Mouse (Mus musculus): ENCODE measurements at regions not wholly inside any gene's neighbourhood (a gene's known extent, or its start where the extent isn't known, plus 50 kb on each side); places are given as distances from the start of the nearest gene placed in this dataset.

GRCm38 (mm10) chr4:34424131-34424646 is 126.5 kb upstream of the Akirin2 start:
- H3K27ac ChIP-seq = no peak overlapping the region
- WGBS = 82% methylated on average over 2 of the region's 2 CpGs
- no peaks in the 10 kb centered on the region for H3K36me3 ChIP-seq (replicated peaks)
- H3K9me3 ChIP-seq = no peaks in the 10 kb centered on the region
- no peak overlapping the region for H3K4me3 ChIP-seq
- DNase-seq (ENCODE audit: extremely low spot score, low spot score) = no peak
- H3K4me1 ChIP-seq = no peaks in the 10 kb centered on the region
- no peaks in the 10 kb centered on the region for H3K27me3 ChIP-seq (ENCODE audit: poor library complexity, severe bottlenecking)

DNA sequence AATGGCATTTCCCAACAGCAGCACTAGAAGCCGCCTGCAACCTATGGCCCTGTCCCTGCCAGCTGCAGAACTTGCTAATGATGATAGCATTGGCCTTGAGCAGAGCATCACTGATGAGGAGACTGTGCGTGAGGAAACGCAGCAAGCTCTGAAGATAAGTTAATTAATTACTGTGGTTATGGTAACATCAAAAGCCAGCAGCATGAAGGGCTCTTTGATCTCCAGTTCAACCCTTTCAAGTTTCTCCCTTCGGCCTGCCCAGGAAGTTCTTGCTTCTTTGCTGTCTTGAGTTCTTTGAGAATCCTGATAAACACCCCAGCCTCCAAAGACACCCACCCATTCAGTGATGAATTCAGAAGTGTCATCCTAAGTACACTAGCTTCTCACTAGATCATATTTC is 121.7 kb upstream of the Akirin2 start:
- Histone ChIP-seq H3K27me3 (ENCODE audit: poor library complexity, severe bottlenecking) (no peaks in the 10 kb centered on the region), H3K27ac (no peak overlapping the region), H3K4me3 (no peak overlapping the region), H3K36me3 (replicated peaks) (no peaks in the 10 kb centered on the region), H3K9me3 (no peaks in the 10 kb centered on the region), H3K4me1 (no peaks in the 10 kb centered on the region)
- no peak for DNase-seq (ENCODE audit: extremely low spot score, low spot score)
- 78% methylated on average over 4 of the region's 4 CpGs for WGBS

DNA sequence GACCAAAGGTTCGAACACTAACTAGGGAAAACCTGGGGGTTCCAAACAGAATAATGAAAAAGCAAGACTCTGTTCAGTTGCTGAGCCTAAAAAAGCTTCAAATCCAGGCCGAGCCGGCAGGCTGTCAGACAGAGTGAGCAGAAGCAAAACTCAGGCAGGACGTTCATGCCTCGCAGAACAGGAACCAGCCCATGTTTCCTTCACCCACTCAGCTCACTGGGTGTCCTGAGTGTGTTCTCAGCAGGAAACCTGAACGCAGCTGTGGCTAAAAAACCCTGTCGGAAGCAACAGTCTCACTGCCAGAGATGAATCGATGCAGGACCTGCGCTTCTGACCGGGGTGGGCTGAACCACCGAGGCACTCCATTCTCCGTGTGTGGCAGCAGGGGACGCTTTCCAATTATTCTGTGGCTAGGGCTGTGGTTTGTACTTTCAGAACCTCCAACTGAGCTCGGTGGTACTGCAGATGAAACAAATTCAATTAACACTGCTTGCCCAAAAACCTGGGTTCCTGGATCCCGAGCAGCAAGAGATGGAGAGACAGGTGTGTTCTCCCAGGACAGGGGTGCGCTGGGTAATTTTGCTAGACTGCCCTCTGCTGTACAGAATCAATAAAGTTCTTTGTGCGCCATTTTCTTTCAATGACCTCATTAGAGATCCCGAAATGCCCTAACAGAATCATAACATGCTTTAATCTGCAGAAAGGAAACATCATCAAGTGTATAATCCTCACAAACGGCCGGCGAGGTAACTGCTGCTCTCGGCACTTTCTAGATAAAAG is 121.1 kb upstream of the Akirin2 start:
- WGBS = 83% methylated on average over 22 of the region's 22 CpGs
- Histone ChIP-seq H3K27me3 (ENCODE audit: poor library complexity, severe bottlenecking) (no peaks in the 10 kb centered on the region), H3K36me3 (replicated peaks) (no peaks in the 10 kb centered on the region), H3K9me3 (no peaks in the 10 kb centered on the region), H3K27ac (no peak overlapping the region), H3K4me1 (no peaks in the 10 kb centered on the region), H3K4me3 (no peak overlapping the region)
- DNase-seq (ENCODE audit: extremely low spot score, low spot score) = no peak

GRCm38 (mm10) chr4:34437316-34437715 is 113.4 kb upstream of the Akirin2 start:
- H3K9me3 ChIP-seq = no peaks in the 10 kb centered on the region
- DNase-seq (ENCODE audit: extremely low spot score, low spot score) = no peak
- 88% methylated on average over 3 of the region's 3 CpGs for WGBS
- H3K4me1 ChIP-seq = no peaks in the 10 kb centered on the region
- no peaks in the 10 kb centered on the region for H3K36me3 ChIP-seq (replicated peaks)
- no peaks in the 10 kb centered on the region for H3K27me3 ChIP-seq (ENCODE audit: poor library complexity, severe bottlenecking)
- no peak overlapping the region for H3K4me3 ChIP-seq
- no peak overlapping the region for H3K27ac ChIP-seq

DNA sequence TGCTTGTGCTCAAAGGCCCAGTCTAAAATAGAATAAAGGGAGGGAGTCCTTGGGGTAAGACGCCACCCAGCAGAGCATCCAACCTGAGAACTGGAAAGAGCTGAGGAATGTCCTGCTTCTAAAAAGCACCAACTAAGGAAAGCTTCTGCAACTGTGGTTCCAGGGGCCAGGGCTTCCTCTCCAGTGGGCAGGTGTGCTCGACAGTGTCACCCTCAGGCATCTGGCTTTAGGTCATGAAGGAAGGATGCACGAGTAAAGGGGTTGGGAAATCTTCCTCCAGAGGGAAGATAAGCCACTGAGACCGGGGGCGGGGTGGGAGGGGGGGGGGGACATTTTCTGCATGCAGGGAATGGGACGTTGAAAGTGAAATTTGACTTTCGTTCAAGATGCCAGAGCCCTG is 101.2 kb upstream of the Akirin2 start:
- Histone ChIP-seq H3K27me3 (ENCODE audit: poor library complexity, severe bottlenecking) (no peaks in the 10 kb centered on the region), H3K27ac (no peak overlapping the region), H3K36me3 (replicated peaks) (no peaks in the 10 kb centered on the region), H3K4me1 (no peaks in the 10 kb centered on the region), H3K9me3 (no peaks in the 10 kb centered on the region), H3K4me3 (no peak overlapping the region)
- DNase-seq (ENCODE audit: extremely low spot score, low spot score) = no peak
- 86% methylated on average over 7 of the region's 7 CpGs for WGBS

DNA sequence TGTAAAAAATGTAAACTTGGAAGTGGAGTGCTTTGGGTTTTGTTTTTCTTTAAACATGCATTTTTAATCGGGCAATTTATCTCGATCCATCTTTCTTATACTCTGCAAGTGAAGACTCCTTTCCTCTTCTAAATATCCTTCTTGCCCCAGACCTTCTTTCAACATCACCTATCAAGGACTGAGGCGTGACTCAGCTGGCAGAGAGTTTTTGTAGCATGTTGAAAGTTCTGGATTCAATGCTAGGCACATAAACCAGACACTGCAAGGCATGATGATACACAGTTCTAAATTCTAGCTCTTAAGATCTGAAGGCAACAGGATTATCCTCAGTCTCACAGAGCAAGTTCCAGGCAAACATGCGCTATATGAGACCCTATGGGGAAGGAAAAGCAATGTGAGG is 88.1 kb upstream of the Akirin2 start:
- no peak overlapping the region for H3K27ac ChIP-seq
- WGBS = 89% methylated on average over 4 of the region's 4 CpGs
- no peak overlapping the region for H3K4me3 ChIP-seq
- no peaks in the 10 kb centered on the region for H3K36me3 ChIP-seq (replicated peaks)
- H3K4me1 ChIP-seq = no peaks in the 10 kb centered on the region
- H3K9me3 ChIP-seq = no peaks in the 10 kb centered on the region
- H3K27me3 ChIP-seq (ENCODE audit: poor library complexity, severe bottlenecking) = no peaks in the 10 kb centered on the region
- no peak for DNase-seq (ENCODE audit: extremely low spot score, low spot score)

DNA sequence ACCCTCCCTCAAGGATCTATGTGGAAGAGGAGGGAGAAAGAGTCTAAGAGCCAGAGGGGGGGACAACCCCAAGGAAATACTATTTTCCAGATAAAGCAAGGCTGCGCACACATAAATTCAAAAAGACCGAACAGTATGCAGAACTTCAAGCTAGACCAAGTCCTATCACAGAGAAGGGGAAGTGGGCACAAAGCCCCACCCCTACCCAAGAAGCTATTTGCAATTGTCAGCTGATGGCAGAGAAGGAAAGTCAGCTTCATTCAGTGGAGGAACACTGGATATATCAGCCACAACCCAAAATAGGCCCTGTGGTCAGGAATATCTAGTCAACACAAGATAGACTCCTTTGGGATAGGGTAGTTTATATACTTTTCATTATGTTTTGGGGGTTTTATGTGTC is 84.9 kb upstream of the Akirin2 start:
- H3K27me3 ChIP-seq (ENCODE audit: poor library complexity, severe bottlenecking) = no peaks in the 10 kb centered on the region
- H3K4me1 ChIP-seq = no peaks in the 10 kb centered on the region
- no peak for DNase-seq (ENCODE audit: extremely low spot score, low spot score)
- no peaks in the 10 kb centered on the region for H3K36me3 ChIP-seq (replicated peaks)
- no peak overlapping the region for H3K4me3 ChIP-seq
- WGBS = 97% methylated on average over 2 of the region's 2 CpGs
- no peak overlapping the region for H3K27ac ChIP-seq
- no peaks in the 10 kb centered on the region for H3K9me3 ChIP-seq

DNA sequence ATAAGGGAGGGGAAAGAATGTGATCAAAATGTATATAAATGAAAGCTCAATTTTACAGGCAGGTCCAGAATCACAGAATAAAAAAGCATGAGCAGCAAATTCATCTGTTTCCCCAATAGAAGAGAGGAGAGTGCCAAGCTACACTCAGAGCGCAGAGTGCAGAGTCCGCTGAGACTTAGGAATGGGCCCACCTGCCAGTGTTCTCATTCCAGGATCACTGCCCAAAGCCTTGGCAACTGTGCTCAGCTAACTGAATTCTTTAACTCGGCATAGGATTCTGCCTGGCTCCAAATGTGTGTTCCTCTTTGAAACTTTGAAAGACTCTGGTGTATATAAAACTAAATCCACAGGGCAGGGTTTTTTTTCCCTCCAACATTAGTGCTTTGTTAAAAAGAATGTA is 84.4 kb upstream of the Akirin2 start:
- Histone ChIP-seq H3K27ac (no peak overlapping the region), H3K27me3 (ENCODE audit: poor library complexity, severe bottlenecking) (no peaks in the 10 kb centered on the region), H3K4me3 (no peak overlapping the region), H3K9me3 (no peaks in the 10 kb centered on the region), H3K4me1 (no peaks in the 10 kb centered on the region), H3K36me3 (replicated peaks) (no peaks in the 10 kb centered on the region)
- 78% methylated on average over 3 of the region's 3 CpGs for WGBS
- DNase-seq (ENCODE audit: extremely low spot score, low spot score) = no peak

DNA sequence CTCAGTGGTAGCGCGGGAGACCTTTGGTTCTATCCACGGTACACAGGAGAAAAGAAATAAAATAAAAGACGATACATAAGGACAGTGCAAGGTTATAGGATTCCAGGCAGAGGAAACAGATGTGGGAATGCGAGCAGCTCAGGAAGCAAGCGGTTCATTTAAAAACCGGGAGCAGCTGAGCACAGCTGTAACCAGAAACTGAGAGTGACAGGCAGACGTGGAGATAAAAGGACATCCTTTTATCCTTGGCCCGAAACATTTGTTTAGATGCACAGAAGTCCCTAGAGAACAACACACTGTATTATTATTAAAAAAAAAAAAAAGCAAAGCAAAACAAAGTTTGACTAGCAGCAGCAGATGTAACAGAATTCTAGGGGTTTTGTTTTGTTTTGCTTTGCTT is 82.6 kb upstream of the Akirin2 start:
- 76% methylated on average over 9 of the region's 9 CpGs for WGBS
- H3K36me3 ChIP-seq (replicated peaks) = no peaks in the 10 kb centered on the region
- no peaks in the 10 kb centered on the region for H3K27me3 ChIP-seq (ENCODE audit: poor library complexity, severe bottlenecking)
- DNase-seq (ENCODE audit: extremely low spot score, low spot score) = no peak
- H3K4me3 ChIP-seq = no peak overlapping the region
- no peaks in the 10 kb centered on the region for H3K4me1 ChIP-seq
- no peaks in the 10 kb centered on the region for H3K9me3 ChIP-seq
- H3K27ac ChIP-seq = no peak overlapping the region

GRCm38 (mm10) chr4:34475792-34476448 is 74.8 kb upstream of the Akirin2 start:
- no peak overlapping the region for H3K4me3 ChIP-seq
- no peaks in the 10 kb centered on the region for H3K9me3 ChIP-seq
- 96% methylated on average over 5 of the region's 5 CpGs for WGBS
- no peak for DNase-seq (ENCODE audit: extremely low spot score, low spot score)
- no peaks in the 10 kb centered on the region for H3K4me1 ChIP-seq
- no peaks in the 10 kb centered on the region for H3K36me3 ChIP-seq (replicated peaks)
- H3K27ac ChIP-seq = no peak overlapping the region
- no peaks in the 10 kb centered on the region for H3K27me3 ChIP-seq (ENCODE audit: poor library complexity, severe bottlenecking)

- no peak overlapping the region for H3K27ac ChIP-seq
- no peaks in the 10 kb centered on the region for H3K4me1 ChIP-seq
- 86% methylated on average over 1 of the region's 1 CpGs for WGBS
- no peak for DNase-seq (ENCODE audit: extremely low spot score, low spot score)
- no peak overlapping the region for H3K4me3 ChIP-seq
- no peaks in the 10 kb centered on the region for H3K36me3 ChIP-seq (replicated peaks)
- no peaks in the 10 kb centered on the region for H3K9me3 ChIP-seq
- H3K27me3 ChIP-seq (ENCODE audit: poor library complexity, severe bottlenecking) = no peaks in the 10 kb centered on the region
Measured at GRCm38 (mm10) chr4:34484273-34484672, 66.5 kb upstream of the Akirin2 start.

GRCm38 (mm10) chr4:34485574-34485973 is 65.2 kb upstream of the Akirin2 start:
- H3K27me3 ChIP-seq (ENCODE audit: poor library complexity, severe bottlenecking) = no peaks in the 10 kb centered on the region
- H3K36me3 ChIP-seq (replicated peaks) = no peaks in the 10 kb centered on the region
- 85% methylated on average over 17 of the region's 17 CpGs for WGBS
- no peak for DNase-seq (ENCODE audit: extremely low spot score, low spot score)
- H3K27ac ChIP-seq = no peak overlapping the region
- no peaks in the 10 kb centered on the region for H3K9me3 ChIP-seq
- H3K4me3 ChIP-seq = no peak overlapping the region
- no peaks in the 10 kb centered on the region for H3K4me1 ChIP-seq

GRCm38 (mm10) chr4:34494961-34495723 is 55.6 kb upstream of the Akirin2 start:
- H3K4me1 ChIP-seq = no peaks in the 10 kb centered on the region
- WGBS = 92% methylated on average over 10 of the region's 10 CpGs
- no peaks in the 10 kb centered on the region for H3K36me3 ChIP-seq (replicated peaks)
- no peak for DNase-seq (ENCODE audit: extremely low spot score, low spot score)
- peaks cover 10% of the 10 kb centered on the region; the same call in 1 of the 2 replicates for H3K9me3 ChIP-seq
- no peak overlapping the region for H3K27ac ChIP-seq
- H3K4me3 ChIP-seq = no peak overlapping the region
- no peaks in the 10 kb centered on the region for H3K27me3 ChIP-seq (ENCODE audit: poor library complexity, severe bottlenecking)

All from forebrain, embryonic 10.5 days (tissue).